Mouse (Mus musculus): ENCODE data around the gene Cops2. TPM values are rescaled to one million over a fixed set of nuclear protein-coding genes. Genes with fewer than 3 reads are reported as not detected.

Cops2 gene
- total and polyA plus RNA-seq, 2 experiments, result 6.0 to 65.5 TPM

GRCm38 (mm10) chr2:125800428-125800827 lies 58.5 kb downstream of the Cops2 start:
- Histone ChIP-seq H3K27ac (replicated peaks; ENCODE audit: insufficient read depth, low read depth, low read length) (no peak overlapping the region), H3K27me3 (ENCODE audit: control insufficient read depth, insufficient read depth, low read length) (no peaks in the 10 kb centered on the region), H3K36me3 (ENCODE audit: control insufficient read depth, insufficient read depth, low read length) (no peaks in the 10 kb centered on the region), H3K79me2 (ENCODE audit: control insufficient read depth, insufficient read depth, low read length) (no peaks in the 10 kb centered on the region), H3K4me3 (ENCODE audit: insufficient read depth, low read depth, low read length) (no peak overlapping the region), H3K4me1 (ENCODE audit: control insufficient read depth, insufficient read depth, low read length) (no peaks in the 10 kb centered on the region), H3K9ac (ENCODE audit: low read depth, low read length) (no peak overlapping the region)
- 65% methylated on average over 4 of the region's 4 CpGs for WGBS
- TF ChIP-seq CTCF (IDR thresholded peaks at IDR 0.05; ENCODE audit: low read depth, low read length), result no peak
- no peak for TF ChIP-seq POLR2A (IDR thresholded peaks at IDR 0.05; ENCODE audit: extremely low read depth, insufficient read depth, low read length)
- DNase-seq (ENCODE audit: extremely low read depth, low read depth, low spot score), result no peak

- Histone ChIP-seq H3K9ac (ENCODE audit: low read depth, low read length) (no peak overlapping the region), H3K4me1 (ENCODE audit: control insufficient read depth, insufficient read depth, low read length) (peaks cover 3% of the 10 kb centered on the region; the same call in 1 of the 2 replicates), H3K4me3 (ENCODE audit: insufficient read depth, low read depth, low read length) (no peak overlapping the region), H3K79me2 (ENCODE audit: control insufficient read depth, insufficient read depth, low read length) (no peaks in the 10 kb centered on the region), H3K27ac (replicated peaks; ENCODE audit: insufficient read depth, low read depth, low read length) (no peak overlapping the region), H3K27me3 (ENCODE audit: control insufficient read depth, insufficient read depth, low read length) (no peaks in the 10 kb centered on the region), H3K36me3 (ENCODE audit: control insufficient read depth, insufficient read depth, low read length) (no peaks in the 10 kb centered on the region)
- TF ChIP-seq POLR2A (IDR thresholded peaks at IDR 0.05; ENCODE audit: extremely low read depth, insufficient read depth, low read length) (no peak), CTCF (IDR thresholded peaks at IDR 0.05; ENCODE audit: low read depth, low read length) (no peak)
- no peak for DNase-seq (ENCODE audit: extremely low read depth, low read depth, low spot score)
These were observed 61.1 kb downstream of the Cops2 start for GRCm38 (mm10) chr2:125797872-125798271.

DNA sequence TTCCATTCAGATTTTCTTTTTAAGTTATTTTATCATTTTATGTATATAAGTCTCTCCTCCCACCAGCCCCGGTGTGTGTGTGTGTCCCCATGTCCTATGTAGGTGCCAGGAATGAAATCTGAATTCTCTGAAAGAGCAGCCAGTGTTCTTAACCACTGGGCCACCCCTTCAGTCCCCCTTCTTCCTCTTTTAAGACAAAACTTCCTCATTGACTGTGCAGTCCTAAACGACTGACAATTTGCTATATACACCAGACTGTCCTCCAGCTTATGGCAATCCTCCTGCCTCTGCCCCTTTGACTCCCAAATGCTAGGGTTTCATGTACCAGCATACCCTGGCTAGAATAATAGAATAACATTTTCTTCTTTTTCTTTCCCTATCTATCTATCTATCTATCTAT lies 63.8 kb downstream of the Cops2 start:
- H3K4me3 ChIP-seq (ENCODE audit: insufficient read depth, low read depth, low read length), result no peak overlapping the region
- no peak overlapping the region for H3K27ac ChIP-seq (replicated peaks; ENCODE audit: insufficient read depth, low read depth, low read length)
- no peaks in the 10 kb centered on the region for H3K79me2 ChIP-seq (ENCODE audit: control insufficient read depth, insufficient read depth, low read length)
- no peak overlapping the region for H3K9ac ChIP-seq (ENCODE audit: low read depth, low read length)
- no peak for DNase-seq (ENCODE audit: extremely low read depth, low read depth, low spot score)
- H3K4me1 ChIP-seq (ENCODE audit: control insufficient read depth, insufficient read depth, low read length), result peaks cover 11% of the 10 kb centered on the region
- WGBS, result 81% methylated on average over 2 of the region's 2 CpGs
- no peak for TF ChIP-seq POLR2A (IDR thresholded peaks at IDR 0.05; ENCODE audit: extremely low read depth, insufficient read depth, low read length)
- no peak for TF ChIP-seq CTCF (IDR thresholded peaks at IDR 0.05; ENCODE audit: low read depth, low read length)
- no peaks in the 10 kb centered on the region for H3K27me3 ChIP-seq (ENCODE audit: control insufficient read depth, insufficient read depth, low read length)
- no peaks in the 10 kb centered on the region for H3K36me3 ChIP-seq (ENCODE audit: control insufficient read depth, insufficient read depth, low read length)

- 93% methylated on average over 2 of the region's 2 CpGs for whole genome bisulfite sequencing
- Histone ChIP-seq H3K4me3 (ENCODE audit: insufficient read depth, low read depth, low read length) (no peak overlapping the region), H3K79me2 (ENCODE audit: control insufficient read depth, insufficient read depth, low read length) (no peaks in the 10 kb centered on the region), H3K9ac (ENCODE audit: low read depth, low read length) (no peak overlapping the region), H3K36me3 (ENCODE audit: control insufficient read depth, insufficient read depth, low read length) (no peaks in the 10 kb centered on the region), H3K27me3 (ENCODE audit: control insufficient read depth, insufficient read depth, low read length) (no peaks in the 10 kb centered on the region), H3K4me1 (ENCODE audit: control insufficient read depth, insufficient read depth, low read length) (peaks cover 11% of the 10 kb centered on the region), H3K27ac (replicated peaks; ENCODE audit: insufficient read depth, low read depth, low read length) (no peak overlapping the region)
- TF ChIP-seq CTCF (IDR thresholded peaks at IDR 0.05; ENCODE audit: low read depth, low read length) (no peak), POLR2A (IDR thresholded peaks at IDR 0.05; ENCODE audit: extremely low read depth, insufficient read depth, low read length) (no peak)
- no peak for DNase-seq (ENCODE audit: extremely low read depth, low read depth, low spot score)
These were observed 64.8 kb downstream of the Cops2 start for GRCm38 (mm10) chr2:125794166-125794565.

DNA sequence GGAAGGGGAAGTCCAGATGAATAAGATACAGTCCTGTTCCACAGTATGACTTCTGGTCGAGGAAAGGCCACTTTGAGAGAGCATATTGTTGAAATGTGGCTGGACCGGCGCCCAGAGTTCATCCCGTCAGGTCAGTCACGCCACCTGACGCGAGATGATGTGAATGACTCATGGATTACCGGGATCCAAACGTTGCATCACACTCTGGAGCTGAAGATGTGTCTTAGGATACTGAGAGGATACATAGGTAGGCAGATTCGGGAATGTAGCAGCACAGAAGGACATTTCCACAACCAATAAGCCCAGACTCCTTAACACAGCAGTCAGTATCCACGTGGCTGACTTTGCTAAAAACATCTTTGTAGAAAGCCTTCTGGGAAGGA lies 66.1 kb downstream of the Cops2 start:
- TF ChIP-seq CTCF (IDR thresholded peaks at IDR 0.05; ENCODE audit: low read depth, low read length) (no peak), POLR2A (IDR thresholded peaks at IDR 0.05; ENCODE audit: extremely low read depth, insufficient read depth, low read length) (no peak)
- WGBS, result 22% methylated on average over 11 of the region's 11 CpGs
- DNase-seq (ENCODE audit: extremely low read depth, low read depth, low spot score), result peak; percentile 90

GRCm38 (mm10) chr2:125792144-125792878 lies 66.6 kb downstream of the Cops2 start:
- Histone ChIP-seq H3K27ac (replicated peaks; ENCODE audit: insufficient read depth, low read depth, low read length) (peak overlapping the region; percentile 43), H3K9ac (ENCODE audit: low read depth, low read length) (no peak overlapping the region), H3K4me1 (ENCODE audit: control insufficient read depth, insufficient read depth, low read length) (peaks cover 11% of the 10 kb centered on the region), H3K27me3 (ENCODE audit: control insufficient read depth, insufficient read depth, low read length) (no peaks in the 10 kb centered on the region), H3K79me2 (ENCODE audit: control insufficient read depth, insufficient read depth, low read length) (no peaks in the 10 kb centered on the region), H3K36me3 (ENCODE audit: control insufficient read depth, insufficient read depth, low read length) (no peaks in the 10 kb centered on the region), H3K4me3 (ENCODE audit: insufficient read depth, low read depth, low read length) (no peak overlapping the region)
- no peak for TF ChIP-seq CTCF (IDR thresholded peaks at IDR 0.05; ENCODE audit: low read depth, low read length)
- TF ChIP-seq POLR2A (IDR thresholded peaks at IDR 0.05; ENCODE audit: extremely low read depth, insufficient read depth, low read length), result no peak
- DNase-seq (ENCODE audit: extremely low read depth, low read depth, low spot score), result peak; percentile 84
- 40% methylated on average over 2 of the region's 2 CpGs for WGBS

More for the DNA sequence above, 66.1 kb downstream of the Cops2 start:
- H3K9ac ChIP-seq (ENCODE audit: low read depth, low read length), result no peak overlapping the region
- H3K27me3 ChIP-seq (ENCODE audit: control insufficient read depth, insufficient read depth, low read length), result no peaks in the 10 kb centered on the region
- H3K27ac ChIP-seq (replicated peaks; ENCODE audit: insufficient read depth, low read depth, low read length), result peak overlapping the region; percentile 43
- H3K4me1 ChIP-seq (ENCODE audit: control insufficient read depth, insufficient read depth, low read length), result peaks cover 11% of the 10 kb centered on the region
- no peaks in the 10 kb centered on the region for H3K79me2 ChIP-seq (ENCODE audit: control insufficient read depth, insufficient read depth, low read length)
- H3K4me3 ChIP-seq (ENCODE audit: insufficient read depth, low read depth, low read length), result no peak overlapping the region
- no peaks in the 10 kb centered on the region for H3K36me3 ChIP-seq (ENCODE audit: control insufficient read depth, insufficient read depth, low read length)
